Mouse (Mus musculus) G1E (cell line): ENCODE data around the gene Dnajb1.

Experiments
- CTCF ChIP-seq: IDR thresholded peaks from 2 replicates; pipeline ENCODE4 v1.5.1; 2012; ENCODE audit warnings: low read depth, low read length, inconsistent platforms, mixed read lengths
- GATA1 ChIP-seq: IDR thresholded peaks from 2 replicates; pipeline ENCODE4 v1.6.1; 2012; ENCODE audit warnings: borderline replicate concordance, low read length, inconsistent platforms, mixed read lengths
- POLR2AphosphoS5 ChIP-seq: IDR thresholded peaks from 2 replicates; pipeline ENCODE4 v1.6.1; 2012; ENCODE audit warnings: low read depth, low read length, inconsistent platforms; ENCODE audit not compliant: insufficient replicate concordance
- TAL1 ChIP-seq: conservative IDR thresholded peaks from 2 replicates; pipeline ENCODE4 v1.6.1; 2012; ENCODE audit warnings: low read depth, low read length, inconsistent platforms, mixed read lengths

DNA sequence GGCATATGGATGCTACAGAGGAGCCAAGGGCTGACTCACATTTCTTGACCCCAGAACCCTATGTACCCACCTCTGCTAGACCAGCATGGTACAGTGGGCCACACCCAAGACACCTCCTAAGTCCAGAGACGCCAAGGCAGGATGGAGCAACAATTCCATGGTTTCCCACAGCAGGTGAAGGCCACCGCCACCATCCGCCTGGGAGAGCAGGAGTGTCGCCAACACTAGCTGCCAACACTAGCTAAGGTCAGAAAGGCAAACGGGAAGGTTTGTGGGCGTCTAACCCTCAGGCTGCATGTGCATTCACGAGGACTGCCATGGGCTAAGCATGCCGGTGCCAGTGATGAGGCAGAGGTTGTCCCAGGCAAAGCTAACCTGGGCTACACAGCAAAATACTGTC is 25.8 kb upstream of the Dnajb1 start:
- TF ChIP-seq CTCF (no peak), GATA1 (no peak), TAL1 (no peak), POLR2AphosphoS5 (no peak)
